Mouse (Mus musculus) mammary gland, adult 2 months (tissue): Measurements from ENCODE around the gene Cep170. TPM values are rescaled to one million over a fixed set of nuclear protein-coding genes. Genes with fewer than 3 reads are reported as not detected.

Source experiments
- polyA plus RNA-seq: library from polyadenylated mRNA; depleted of rRNA; stranded (reverse); fragments of >200 nt; gene quantifications from 2 replicates; pipeline ENCODE4 v1.2.3, GENCODE M21; 2012; ENCODE audit warnings: low replicate concordance; rRNA removed

Gene Cep170
- polyA plus RNA-seq: 5.3 and 12.2 TPM in 2 replicates

GRCm38 (mm10) chr1:176814036-176814420 lies at the start of gene Cep170:
Cep170 (minus strand) TSS chr1:176814067.

DNA sequence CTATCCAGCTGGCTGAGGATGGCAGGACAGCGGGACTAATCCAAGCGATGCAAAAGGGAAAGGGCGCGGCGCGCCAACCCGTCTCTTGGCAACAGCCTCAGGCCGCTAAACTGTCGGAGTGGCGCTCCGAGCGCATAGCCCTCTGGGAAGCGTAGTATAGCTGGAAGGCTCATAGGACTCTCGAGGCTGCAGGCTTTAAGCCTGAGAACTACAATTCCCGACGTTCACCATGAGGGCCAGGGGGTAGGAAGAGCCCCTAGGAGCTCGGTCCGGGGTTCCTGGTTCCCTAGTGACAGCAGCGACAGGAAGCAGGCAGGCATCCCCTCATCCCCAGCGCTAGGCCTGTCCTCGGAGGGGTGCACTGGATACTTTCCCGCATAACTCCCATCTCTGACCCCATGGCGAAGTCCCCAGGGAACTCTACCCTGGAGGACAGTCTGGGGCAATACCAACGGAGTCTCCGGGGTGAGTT lies 760 bp upstream of the Cep170 start, which contains the start of gene Sdccag8:
Sdccag8 (plus strand) TSS at position 70 of the 472 bp plus-strand sequence.

Other genes starting within 250 kb of the Cep170 start
- gene Sdccag8, start 593 bp upstream of the Cep170 start, polyA plus RNA-seq: 4.1 and 6.5 TPM in 2 replicates